Mouse (Mus musculus): ENCODE data around the gene Kyat1. TPM values are rescaled to one million over a fixed set of nuclear protein-coding genes. Genes with fewer than 3 reads are reported as not detected.
"Not testable (repeated sequence)": the region's sequence is repeated elsewhere in the genome, so short reads cannot be mapped to it uniquely, and the experiment has no call there.

Kyat1 gene
- total RNA-seq, 2 experiments from 2014 or later = 44.5 to 44.6 TPM

DNA sequence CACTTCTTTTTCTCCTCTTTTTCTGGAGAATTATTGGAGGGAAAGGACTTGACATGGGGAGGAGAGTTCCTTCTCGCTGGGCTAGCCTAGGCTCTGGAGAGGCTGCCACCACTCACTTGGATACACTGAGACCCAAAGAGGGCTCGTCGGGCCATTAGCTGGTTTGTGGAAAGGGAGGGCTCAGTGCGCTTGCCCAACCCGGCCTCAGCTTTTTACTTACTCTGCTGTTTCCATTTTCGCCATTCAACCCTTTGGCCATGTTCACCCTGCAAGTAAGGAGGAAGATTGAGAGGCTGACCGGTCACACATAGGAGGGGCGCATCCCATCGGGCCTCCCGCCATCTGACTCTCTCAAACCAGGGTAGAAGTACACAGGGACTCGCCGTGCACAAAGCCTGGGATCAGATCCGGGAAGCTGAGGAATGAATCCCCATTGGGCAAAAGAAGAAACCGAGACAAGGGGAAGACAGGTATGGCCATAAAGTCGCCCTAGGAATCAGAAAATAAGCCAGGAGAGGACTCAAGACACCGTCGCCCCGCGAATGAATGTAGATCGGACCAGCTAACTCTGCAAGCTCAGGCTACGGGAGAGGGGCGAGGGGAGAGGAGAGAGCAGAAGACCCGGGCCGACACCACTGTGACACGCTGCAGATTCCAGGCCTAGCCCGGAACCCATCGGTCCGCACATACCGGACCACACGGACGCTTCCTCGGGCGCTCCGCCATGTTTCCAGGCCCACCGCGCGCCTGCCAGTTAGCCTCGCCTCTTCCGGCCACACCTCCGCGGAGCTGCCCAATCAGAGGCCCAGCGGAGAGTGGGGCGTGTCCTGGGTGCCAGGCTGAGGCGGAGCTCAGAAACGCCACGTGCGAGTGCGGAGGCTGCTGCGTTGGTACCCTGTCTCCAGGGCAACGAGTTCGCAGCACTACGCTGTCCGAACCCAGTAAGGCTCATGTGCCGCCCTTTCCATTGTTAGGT lies 27.7 kb downstream of the Kyat1 start, which contains the start of gene Spout1:
TSS of gene Spout1 (minus strand) at position 760 of the 976 bp plus-strand sequence.
- peak; percentile 96 to 98 for DNase-seq
- intact Hi-C loops (cut with DNase I) = loop anchor here (2.0 to 5.0 kb wide), 2 partner anchors 61 to 94 kb away; no protein-coding TSS in a partner anchor

DNA sequence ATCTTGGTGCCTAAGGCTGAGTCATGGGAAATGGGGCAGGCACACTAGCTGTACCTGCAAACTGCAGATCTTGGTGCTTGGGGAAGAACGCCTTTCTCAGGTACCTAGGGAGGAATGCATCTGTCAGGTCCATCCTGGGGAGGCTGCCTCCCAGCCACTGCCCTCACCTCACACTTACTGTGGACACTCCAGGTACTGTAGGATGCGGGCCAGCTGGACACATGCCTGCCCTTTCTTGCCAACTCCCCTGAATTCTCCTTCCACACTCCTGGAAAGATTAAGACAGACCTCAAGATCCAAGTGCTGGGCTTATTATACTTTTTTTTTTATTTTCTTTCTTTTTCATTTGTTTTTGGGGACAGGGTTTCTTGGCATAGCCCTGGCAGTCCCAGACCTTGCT lies 29.1 kb downstream of the Kyat1 start:
- DNase-seq = no peak
- intact Hi-C loops (cut with DNase I) = loop anchor here (5.0 kb wide), 1 partner anchor 96 kb away; no protein-coding TSS in a partner anchor

DNA sequence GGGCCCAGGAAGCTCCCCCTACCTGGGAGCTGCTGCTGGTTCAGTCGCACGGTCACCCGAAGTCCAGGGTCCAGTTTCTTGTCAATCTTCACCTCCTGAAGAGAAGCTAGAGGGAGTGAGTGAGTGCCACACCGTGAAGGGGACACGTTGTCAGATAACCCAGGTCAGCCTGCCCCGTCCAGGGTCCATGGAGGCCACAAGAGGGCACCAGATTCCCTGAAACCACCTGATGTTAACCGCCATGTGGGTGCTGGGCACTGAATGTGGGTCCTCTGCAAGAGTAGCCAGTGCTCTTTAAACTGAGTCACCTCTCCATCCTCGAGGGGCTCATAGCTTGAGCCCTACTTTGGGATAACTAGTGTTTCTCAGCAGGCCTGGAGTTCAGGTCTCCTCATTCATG lies 29.8 kb downstream of the Kyat1 start:
- DNase-seq = no peak
- intact Hi-C loops (cut with DNase I) = loop anchor here (5.0 kb wide), 1 partner anchor 96 kb away; no protein-coding TSS in a partner anchor

DNA sequence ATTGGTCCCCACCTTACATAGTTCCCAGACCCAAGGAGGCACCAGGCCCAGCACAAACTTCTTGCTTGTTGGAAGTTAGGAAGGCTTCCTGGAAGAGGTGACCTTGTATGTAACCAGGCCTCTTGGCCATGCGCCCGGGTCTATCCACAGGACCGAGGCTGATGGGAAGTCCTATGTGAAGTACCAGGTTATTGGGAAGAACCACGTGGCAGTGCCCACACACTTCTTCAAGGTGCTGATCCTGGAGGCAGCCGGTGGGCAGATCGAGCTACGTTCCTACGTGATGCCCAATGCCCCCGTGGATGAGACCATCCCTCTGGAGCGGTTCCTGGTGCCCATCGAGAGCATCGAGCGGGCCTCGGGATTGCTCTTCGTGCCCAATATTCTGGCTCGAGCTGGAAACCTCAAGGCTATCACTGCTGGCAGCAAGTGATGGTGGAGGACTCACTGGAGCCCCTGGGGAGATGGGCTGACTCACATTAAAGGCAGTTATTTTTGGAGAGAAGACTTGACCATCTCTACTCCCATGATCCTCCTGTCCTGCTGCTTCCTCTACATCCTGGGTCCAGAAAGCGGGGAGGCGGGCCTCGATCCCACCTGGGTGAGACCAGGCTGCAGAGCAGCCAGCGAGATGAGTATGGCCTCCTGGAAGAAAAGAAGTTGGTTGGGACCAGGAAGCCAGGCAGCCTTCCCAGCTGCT lies 32.0 kb downstream of the Kyat1 start:
- no peak for DNase-seq
- intact Hi-C loops (cut with DNase I) = no loop called here

DNA sequence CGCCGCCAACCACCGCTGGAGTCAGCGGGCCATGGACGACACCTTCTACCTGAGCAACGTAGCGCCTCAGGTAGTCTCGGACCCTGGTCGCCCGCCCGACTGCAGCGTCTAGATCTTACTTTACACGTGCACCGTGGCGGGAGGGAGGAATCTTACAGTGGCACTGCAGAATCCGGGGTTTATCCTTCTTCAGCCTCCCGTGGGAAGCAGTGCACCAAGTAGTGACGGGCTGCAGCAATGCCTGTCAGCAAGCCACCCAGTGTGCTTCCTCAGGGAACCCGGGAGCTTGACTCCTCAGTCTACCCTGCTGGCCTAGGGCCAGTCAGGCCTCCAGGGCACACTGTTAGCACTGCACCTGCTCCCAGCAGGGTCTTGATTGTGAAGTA lies 33.7 kb downstream of the Kyat1 start:
- intact Hi-C loops (cut with DNase I) = no loop called here
- DNase-seq = no peak

DNA sequence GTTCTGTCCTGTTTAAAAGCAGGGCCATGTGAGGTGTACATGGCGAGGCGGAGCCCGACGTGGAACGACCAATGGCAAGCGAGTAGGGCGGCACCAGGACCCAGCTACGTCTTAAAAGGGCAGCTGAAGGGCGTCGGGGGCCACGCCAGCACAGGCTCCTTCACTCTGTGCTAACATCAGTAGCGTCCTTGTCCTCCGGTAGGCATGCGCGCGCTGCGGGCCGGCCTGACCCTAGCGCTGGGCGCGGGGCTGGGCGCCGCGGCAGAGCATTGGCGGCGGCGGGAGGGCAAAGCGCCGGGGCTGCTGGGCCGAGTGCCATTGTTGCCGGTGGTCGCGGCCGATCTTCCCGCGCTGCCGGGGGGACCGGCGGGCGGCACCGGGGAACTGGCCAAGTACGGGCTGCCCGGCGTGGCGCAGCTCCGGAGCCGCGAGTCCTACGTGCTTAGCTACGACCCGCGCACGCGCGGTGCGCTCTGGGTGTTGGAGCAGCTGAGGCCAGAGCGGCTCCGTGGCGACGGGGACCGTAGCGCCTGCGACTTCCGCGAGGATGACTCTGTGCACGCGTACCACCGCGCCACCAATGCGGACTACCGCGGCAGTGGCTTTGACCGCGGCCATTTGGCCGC lies 34.2 kb downstream of the Kyat1 start, which contains the start of gene Endog:
TSS of gene Endog (plus strand) at position 123 of the 626 bp plus-strand sequence.
- intact Hi-C loops (cut with DNase I) = no loop called here
- peak; percentile 90 to 92 for DNase-seq

DNA sequence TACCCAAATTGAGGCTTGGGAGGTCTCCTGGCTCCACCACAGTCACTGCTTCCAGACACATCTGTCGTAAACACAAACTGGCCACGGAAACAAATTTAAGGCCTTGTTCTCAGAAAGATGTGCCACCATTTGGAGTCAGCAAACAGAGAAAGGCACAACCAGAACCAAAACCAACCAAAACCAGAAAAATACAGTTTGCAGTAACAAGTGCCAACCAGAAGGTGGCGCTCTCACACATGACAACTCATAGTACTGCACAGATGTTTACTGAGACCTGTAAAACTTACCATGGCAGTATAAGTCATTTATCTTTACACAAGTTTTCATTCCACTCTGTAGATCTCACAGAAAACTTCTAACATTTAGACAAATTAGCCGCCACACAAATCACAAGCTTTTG lies 39.0 kb downstream of the Kyat1 start:
- no peak for DNase-seq
- intact Hi-C loops (cut with DNase I) = no loop called here

DNA sequence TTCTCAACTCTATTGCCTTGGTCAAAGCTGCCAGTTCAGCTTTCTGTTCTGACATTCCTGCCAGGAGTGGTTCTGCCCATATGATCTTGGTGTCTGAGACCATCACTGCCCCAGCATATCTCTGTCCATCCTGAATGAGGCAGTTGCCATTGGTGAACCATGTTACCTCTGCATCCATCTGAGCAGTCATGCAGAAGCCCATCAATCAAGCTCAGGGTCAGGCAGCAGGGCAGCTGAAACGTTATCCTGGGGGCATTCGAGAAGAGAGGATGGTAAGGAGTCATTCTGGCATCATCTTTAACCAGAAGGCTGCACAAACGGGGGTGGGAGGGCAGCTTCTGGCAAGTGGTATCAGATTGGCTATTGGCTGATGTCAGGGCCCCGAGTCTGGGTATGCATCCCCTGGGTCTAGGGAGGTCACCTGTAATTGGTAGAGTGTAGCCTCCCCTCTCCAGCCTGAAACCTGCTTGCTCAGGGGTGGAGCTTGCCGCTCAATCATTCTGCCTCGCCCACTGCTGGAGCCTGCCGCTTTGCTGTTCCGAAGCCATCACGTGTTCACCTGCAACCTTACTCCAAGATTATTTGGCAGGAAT lies 41.2 kb downstream of the Kyat1 start:
- intact Hi-C loops (cut with DNase I) = loop anchor here (5.0 kb wide), 1 partner anchor 87 kb away; the partner anchor contains the start of gene Pkn3

DNA sequence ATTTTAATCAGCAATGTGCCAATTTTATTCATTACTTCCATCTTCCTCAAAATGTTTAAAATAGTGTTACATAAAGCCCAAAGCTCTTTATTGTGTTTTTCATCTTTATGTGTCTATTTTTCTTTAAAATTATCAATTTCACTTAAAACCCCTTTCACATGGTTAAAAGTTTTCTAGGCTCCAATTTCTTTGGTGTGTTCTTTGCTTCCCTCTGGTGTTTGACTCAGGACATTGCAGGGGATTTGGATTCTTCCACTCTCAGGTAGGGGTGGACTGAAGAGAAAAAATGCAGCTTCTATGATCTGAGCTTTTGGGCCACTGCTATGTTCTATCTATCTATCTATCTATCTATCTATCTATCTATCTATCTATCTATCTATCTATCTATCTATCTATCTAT lies 43.8 kb downstream of the Kyat1 start:
- peak; percentile 47 to 57 for DNase-seq
- intact Hi-C loops (cut with DNase I) = loop anchor here (1.0 to 5.0 kb wide), 4 partner anchors 29 to 121 kb away; partner anchors contain the start of genes Pkn3 and Tbc1d13

More for the DNA sequence above, 41.2 kb downstream of the Kyat1 start:
- no peak for DNase-seq

DNA sequence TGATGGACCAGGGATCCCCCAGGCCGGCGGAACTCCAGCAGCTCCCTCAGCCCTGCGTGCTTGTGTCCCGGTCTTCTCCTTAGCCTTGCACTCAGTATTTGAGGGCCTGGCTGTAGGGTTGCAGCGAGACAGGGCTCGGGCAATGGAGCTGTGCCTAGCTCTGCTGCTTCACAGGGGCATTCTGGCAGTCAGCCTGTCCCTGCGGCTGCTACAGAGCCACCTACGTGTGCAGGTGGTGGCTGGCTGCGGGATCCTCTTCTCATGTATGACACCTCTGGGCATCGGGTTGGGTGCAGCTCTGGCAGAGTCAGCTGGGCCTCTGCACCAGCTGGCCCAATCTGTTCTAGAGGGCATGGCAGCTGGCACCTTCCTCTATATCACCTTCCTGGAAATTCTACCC lies 45.8 kb downstream of the Kyat1 start:
- not testable (repeated sequence) for DNase-seq
- intact Hi-C loops (cut with DNase I) = loop anchor here (5.0 kb wide), 1 partner anchor 83 kb away; the partner anchor contains the start of gene Pkn3

DNA sequence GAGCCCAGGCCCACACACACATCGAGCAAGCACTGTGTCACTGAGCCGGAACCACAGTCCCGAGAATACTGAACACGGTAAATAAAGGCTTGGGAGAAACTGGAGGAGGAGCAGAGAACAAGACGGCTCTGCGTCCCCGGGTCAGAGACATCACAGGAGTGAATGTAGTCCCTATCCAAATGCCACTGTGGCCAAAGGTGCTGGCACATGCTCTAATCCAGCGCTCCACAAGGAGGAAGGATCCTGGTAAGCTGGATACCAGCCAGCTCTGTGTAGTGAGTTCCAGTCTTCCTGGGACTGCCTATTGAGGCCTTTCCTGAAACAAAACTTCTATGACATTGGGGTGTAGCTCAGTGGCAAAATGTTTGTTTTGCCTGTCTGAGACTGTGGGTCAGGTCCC lies 53.0 kb downstream of the Kyat1 start:
- intact Hi-C loops (cut with DNase I) = no loop called here
- DNase-seq = no peak

DNA sequence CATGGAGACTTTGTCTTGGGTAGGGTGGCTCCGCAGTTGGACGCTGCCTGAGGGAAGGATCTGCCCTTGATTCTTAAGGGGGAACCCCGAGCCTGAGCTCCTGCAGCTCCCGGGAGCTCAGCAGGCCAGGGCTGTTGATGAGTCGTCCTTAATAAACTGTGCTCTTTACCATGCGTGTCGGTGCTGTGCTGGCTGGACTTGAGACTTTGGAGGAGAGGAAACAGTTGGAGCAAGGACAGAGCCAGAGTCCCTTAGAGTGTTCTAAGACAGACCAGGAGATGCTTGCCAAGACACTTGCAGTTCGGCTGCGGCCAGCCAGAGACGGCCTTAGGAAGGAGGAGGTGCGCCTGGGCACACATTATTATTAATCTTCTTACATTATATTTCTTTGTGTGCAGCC lies 53.8 kb downstream of the Kyat1 start:
- intact Hi-C loops (cut with DNase I) = no loop called here

DNA sequence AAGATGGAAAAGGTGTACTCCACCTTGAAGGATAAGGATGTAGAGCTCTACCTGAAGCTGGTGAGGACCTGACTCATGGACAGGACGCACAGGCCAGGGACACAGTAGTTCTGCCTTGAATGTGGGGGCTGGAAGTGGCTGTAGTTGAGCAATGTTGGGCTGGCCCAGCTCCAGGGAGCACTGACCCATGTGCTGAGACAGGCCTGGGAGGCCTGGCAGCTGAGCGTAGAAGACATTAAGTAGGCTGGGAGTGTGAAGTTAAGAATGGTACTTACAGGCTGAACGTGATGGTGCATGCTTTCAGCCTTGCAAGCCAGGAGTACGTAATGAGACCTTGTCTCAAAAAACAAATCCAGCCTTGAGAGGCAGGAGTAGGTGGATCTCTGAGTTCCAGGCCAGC lies 58.2 kb downstream of the Kyat1 start:
- DNase-seq = no peak
- intact Hi-C loops (cut with DNase I) = no loop called here

More for the DNA sequence above, 53.8 kb downstream of the Kyat1 start:
- DNase-seq = no peak

DNA sequence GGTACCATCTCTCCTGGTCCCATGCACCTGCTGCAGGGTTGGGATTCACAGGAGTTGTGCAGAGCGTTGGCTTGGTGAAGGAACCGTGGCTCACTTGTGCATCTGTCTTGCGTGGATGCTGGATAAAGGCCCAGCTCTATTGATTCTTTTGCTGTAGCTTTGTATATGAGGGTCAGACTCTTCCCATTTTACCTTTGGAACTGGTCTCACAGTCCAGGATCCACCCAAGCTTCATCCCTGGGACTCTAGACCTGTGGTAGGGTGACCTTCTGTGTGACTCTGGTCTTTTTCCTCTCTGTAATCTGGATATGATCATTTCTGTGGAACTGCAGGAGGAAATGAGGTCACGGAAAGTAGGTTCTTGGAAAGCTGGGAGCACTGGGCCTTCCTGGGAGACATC lies 61.2 kb downstream of the Kyat1 start:
- intact Hi-C loops (cut with DNase I) = no loop called here

DNA sequence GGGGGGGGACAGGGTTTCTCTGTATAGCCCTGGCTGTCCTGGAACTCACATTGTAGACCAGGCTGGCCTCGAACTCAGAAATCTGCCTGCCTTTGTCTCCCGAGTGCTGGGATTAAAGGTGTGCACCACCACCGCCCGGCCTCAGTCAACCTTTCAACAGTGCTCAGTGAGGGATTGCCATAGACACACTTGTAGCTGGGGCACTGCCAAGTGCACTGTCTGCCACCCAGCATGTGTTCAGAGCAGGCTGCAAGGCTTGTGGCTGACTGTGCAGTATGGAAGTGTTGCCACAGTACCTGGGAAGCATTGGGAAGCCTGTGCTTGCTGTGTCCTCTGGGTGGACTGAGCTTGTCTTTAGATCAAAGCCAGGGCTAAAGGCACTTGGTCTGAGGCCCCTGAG lies 65.6 kb downstream of the Kyat1 start:
- intact Hi-C loops (cut with DNase I); DNase-seq: not testable (repeated sequence)

More for the DNA sequence above, 61.2 kb downstream of the Kyat1 start:
- DNase-seq = no peak

DNA sequence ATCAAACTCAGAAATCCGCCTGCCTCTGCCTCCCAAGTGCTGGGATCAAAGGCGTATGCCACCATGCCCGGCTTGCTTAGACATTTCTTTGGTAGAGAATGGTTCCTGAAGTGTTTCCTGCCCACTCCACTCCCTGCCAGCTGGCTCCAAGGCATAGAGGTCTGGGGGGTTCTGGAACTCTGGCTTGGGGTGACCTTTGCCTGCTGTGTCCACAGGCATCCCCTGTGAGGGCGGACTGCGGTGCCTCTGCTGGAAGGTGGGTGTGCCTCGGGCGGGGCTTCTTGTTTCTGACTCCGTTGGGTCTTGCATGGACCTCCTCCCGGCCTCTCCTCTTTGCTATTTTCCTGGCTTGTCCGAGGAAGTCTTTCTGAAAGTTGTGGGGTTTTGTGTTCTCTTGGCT lies 69.2 kb downstream of the Kyat1 start:
- intact Hi-C loops (cut with DNase I) = no loop called here
- DNase-seq = no peak

Measured in heart, postnatal 10 days (tissue).